ENCODE assay signal across 8 mouse cellular contexts in genomic region chr8:69791415-69792068, GRCm38 (mm10). TPM values are rescaled to one million over a fixed set of nuclear protein-coding genes. Genes with fewer than 3 reads are reported as not detected.
DNase-seq lines count a peak whose midpoint lies in the region; ATAC-seq and TF ChIP-seq lines count a peak whose summit lies in the region.

No protein-coding gene starts in this region.

- peak overlapping the region; percentile 88 for H3K9ac ChIP-seq in limb, embryonic 15.5 days
- H3K9ac ChIP-seq in midbrain, embryonic 16.5 days (ENCODE audit: low read depth, low read length): peak overlapping the region; percentile 98

- H3K4me3 ChIP-seq in E14TG2a.4 (replicated peaks; ENCODE audit: low read length): peak overlapping the region; percentile 96
- H3K4me3 ChIP-seq in limb, embryonic 15.5 days: peak overlapping the region; percentile 79
- peak overlapping the region; percentile 100 for H3K4me3 ChIP-seq in midbrain, embryonic 16.5 days (ENCODE audit: low read depth, low read length)

- H3K9me3 ChIP-seq in E14TG2a.4 (ENCODE audit: low read length): no peaks in the 10 kb centered on the region
- no peaks in the 10 kb centered on the region for H3K9me3 ChIP-seq in limb, embryonic 15.5 days
- no peaks in the 10 kb centered on the region for H3K9me3 ChIP-seq in midbrain, embryonic 16.5 days (replicated peaks; ENCODE audit: control insufficient read depth, low read length, poor library complexity, severe bottlenecking)

- peaks cover 45% of the 10 kb centered on the region for H3K36me3 ChIP-seq in E14TG2a.4 (ENCODE audit: insufficient read depth, low read length)
- H3K36me3 ChIP-seq in limb, embryonic 15.5 days: peaks cover 31% of the 10 kb centered on the region
- H3K36me3 ChIP-seq in midbrain, embryonic 16.5 days (ENCODE audit: control insufficient read depth, insufficient read depth, low read length): peaks cover 2% of the 10 kb centered on the region; the same call in 1 of the 2 replicates

- ATAC-seq in common myeloid progenitor, adult 5-6 weeks (replicated peaks; ENCODE audit: low read depth, poor library complexity, severe bottlenecking): peak; percentile 24; the same call in 1 of the 2 replicates
- peak; percentile 68; the same call in 1 of the 2 replicates for ATAC-seq in limb, embryonic 15.5 days (ENCODE audit: insufficient number of reproducible peaks, low FRiP score, low TSS enrichment, low read depth)
- peak; percentile 78 for ATAC-seq in midbrain, embryonic 16.5 days

- TF ChIP-seq CTCF in E14TG2a.4 (conservative IDR thresholded peaks at IDR 0.05; ENCODE audit: low read length): no peak

- H3K27me3 ChIP-seq in E14TG2a.4 (ENCODE audit: insufficient read depth, low read length): no peaks in the 10 kb centered on the region
- no peaks in the 10 kb centered on the region for H3K27me3 ChIP-seq in limb, embryonic 15.5 days
- no peaks in the 10 kb centered on the region for H3K27me3 ChIP-seq in midbrain, embryonic 16.5 days (ENCODE audit: control insufficient read depth, insufficient read depth, low read depth, low read length)

- peak overlapping the region; percentile 68 for H3K4me2 ChIP-seq in limb, embryonic 15.5 days
- H3K4me2 ChIP-seq in midbrain, embryonic 16.5 days (ENCODE audit: low read length): peak overlapping the region; percentile 90

- WGBS in limb, embryonic 15.5 days: under 1% methylated on average over 43 of the region's 48 CpGs
- WGBS in midbrain, embryonic 16.5 days: under 1% methylated on average over 47 of the region's 48 CpGs

- H3K27ac ChIP-seq in limb, embryonic 15.5 days: peak overlapping the region; percentile 94
- peak overlapping the region; percentile 82 for H3K27ac ChIP-seq in midbrain, embryonic 16.5 days (ENCODE audit: low read length)

- peaks cover 41% of the 10 kb centered on the region for H3K4me1 ChIP-seq in E14TG2a.4 (replicated peaks; ENCODE audit: low read depth, low read length)
- peaks cover 17% of the 10 kb centered on the region for H3K4me1 ChIP-seq in limb, embryonic 15.5 days
- H3K4me1 ChIP-seq in midbrain, embryonic 16.5 days (ENCODE audit: control insufficient read depth, insufficient read depth, low read length): peaks cover 19% of the 10 kb centered on the region

- intact Hi-C loops in heart, postnatal 10 days (cut with DNase I): loop anchor here (1.0 to 5.0 kb wide), 2 partner anchors 75 to 164 kb away; partner anchors contain the start of gene Zfp868

- DNase-seq in heart, adult 11 months: peak; percentile 96
- no peak for DNase-seq in heart, postnatal 10 days
- DNase-seq in heart, postnatal 4 days: peak; percentile 45
- DNase-seq in thymus, postnatal 36 days: peak; percentile 52 to 67

RNA-seq across cellular contexts. Expression of gene Zfp866, which starts 0.6 kb away (rescaled TPM):
- 10 to 100 TPM; 16.5 to 21.2 TPM for total RNA-seq in heart, postnatal 10 days (2021)
- 23.3 and 32.0 TPM in 2 replicates for total RNA-seq in common myeloid progenitor, adult 5-6 weeks (2017)
- 10 to 100 TPM; 19.1 to 19.9 TPM for total RNA-seq in heart, postnatal 4 days (2021)
- polyA plus RNA-seq in limb, embryonic 15.5 days (2015; fragmentation: Nextera tagmentation; extraction: Ambion mirVana): 27.3 and 28.9 TPM in 2 replicates
- polyA plus RNA-seq in midbrain, embryonic 16.5 days (2015; fragmentation: Nextera tagmentation; extraction: Ambion mirVana): 38.8 and 44.3 TPM in 2 replicates

RNA-seq across cellular contexts. Expression of gene Atp13a1, which starts 0.6 kb away (rescaled TPM):
- 10 to 100 TPM; 20.7 TPM for total RNA-seq in heart, postnatal 10 days (2021)
- 12.9 and 19.5 TPM in 2 replicates for total RNA-seq in common myeloid progenitor, adult 5-6 weeks (2017)
- 10 to 100 TPM; 22.3 to 22.5 TPM for total RNA-seq in heart, postnatal 4 days (2021)
- 48.7 and 50.0 TPM in 2 replicates for polyA plus RNA-seq in limb, embryonic 15.5 days (2015; fragmentation: Nextera tagmentation; extraction: Ambion mirVana)
- 55.5 and 57.1 TPM in 2 replicates for polyA plus RNA-seq in midbrain, embryonic 16.5 days (2015; fragmentation: Nextera tagmentation; extraction: Ambion mirVana)

RNA-seq across cellular contexts. Expression of gene Gm20422, which starts 16.9 kb away (rescaled TPM):
- 1 to 10 TPM; 4.5 to 5.4 TPM for total RNA-seq in heart, postnatal 10 days (2021)
- not detected in 2 replicates for total RNA-seq in common myeloid progenitor, adult 5-6 weeks (2017)
- 1 to 10 TPM; 1.8 to 1.9 TPM for total RNA-seq in heart, postnatal 4 days (2021)
- polyA plus RNA-seq in limb, embryonic 15.5 days (2015; fragmentation: Nextera tagmentation; extraction: Ambion mirVana): 0.66 TPM in 1 of 2 replicates, not detected in the other
- polyA plus RNA-seq in midbrain, embryonic 16.5 days (2015; fragmentation: Nextera tagmentation; extraction: Ambion mirVana): 0.31 and 0.83 TPM in 2 replicates

RNA-seq across cellular contexts. Expression of gene Gmip, which starts 16.9 kb away (rescaled TPM):
- total RNA-seq in heart, postnatal 10 days (2021): 1 to 10 TPM; 6.4 to 8.6 TPM
- 26.0 and 27.0 TPM in 2 replicates for total RNA-seq in common myeloid progenitor, adult 5-6 weeks (2017)
- total RNA-seq in heart, postnatal 4 days (2021): 1 to 10 TPM; 6.1 to 8.1 TPM
- 10.4 and 10.8 TPM in 2 replicates for polyA plus RNA-seq in limb, embryonic 15.5 days (2015; fragmentation: Nextera tagmentation; extraction: Ambion mirVana)
- polyA plus RNA-seq in midbrain, embryonic 16.5 days (2015; fragmentation: Nextera tagmentation; extraction: Ambion mirVana): 40.3 and 42.1 TPM in 2 replicates

RNA-seq across cellular contexts. Expression of gene Lpar2, which starts 30.7 kb away (rescaled TPM):
- total RNA-seq in heart, postnatal 10 days (2021): under 1 TPM; 0.55 to 0.57 TPM
- total RNA-seq in common myeloid progenitor, adult 5-6 weeks (2017): 1.4 and 1.5 TPM in 2 replicates
- 1 to 10 TPM in 1 of 2 experiments, under 1 TPM in 1; 0.91 to 1.1 TPM for total RNA-seq in heart, postnatal 4 days (2021)
- polyA plus RNA-seq in limb, embryonic 15.5 days (2015; fragmentation: Nextera tagmentation; extraction: Ambion mirVana): 0.36 and 0.45 TPM in 2 replicates
- 0.69 and 0.88 TPM in 2 replicates for polyA plus RNA-seq in midbrain, embryonic 16.5 days (2015; fragmentation: Nextera tagmentation; extraction: Ambion mirVana)

Comparison
In these comparisons a context has a peak if more than half of its experiments do, and no peak if none do; other contexts are left out.
1. DNase-seq: peak in heart, adult 11 months (single experiment), heart, postnatal 4 days (single experiment) and thymus, postnatal 36 days (2 of 2); none in heart, postnatal 10 days (0 of 2).
2. ATAC-seq: peak in every context shown above with its lines; median percentile 78 in midbrain, embryonic 16.5 days; 68 in limb, embryonic 15.5 days; 24 in common myeloid progenitor, adult 5-6 weeks.
3. Peak in every context shown above with its lines, with median percentiles within 50 percentile points of each other: H3K4me3 ChIP-seq.